Mouse (Mus musculus) G1E (cell line): ENCODE results near the gene Bpifc. TPM values are rescaled to one million over a fixed set of nuclear protein-coding genes. Genes with fewer than 3 reads are reported as not detected.
"Not testable (repeated sequence)": the region's sequence is repeated elsewhere in the genome, so short reads cannot be mapped to it uniquely, and the experiment has no call there.

Source experiments
- ATAC-seq: 2 replicates; pipeline ENCODE4 v1.8.0; 2016; ENCODE audit warnings: mild to moderate bottlenecking; ENCODE audit not compliant: insufficient number of reproducible peaks, poor library complexity, low FRiP score, severe bottlenecking; ENCODE audit errors: extremely low read depth
- DNase-seq: peaks from one replicate; pipeline ENCODE4 v3.0.0; 2012; ENCODE audit warnings: low spot score
- H3K27me3 ChIP-seq: 2 replicates; pipeline ENCODE4 v1.6.1; 2012; ENCODE audit warnings: mild to moderate bottlenecking, low read length, inconsistent platforms; ENCODE audit not compliant: insufficient read depth
- H3K36me3 ChIP-seq: replicated peaks from 2 replicates; pipeline ENCODE3; 2012; ENCODE audit warnings: mild to moderate bottlenecking, inconsistent platforms
- H3K4me1 ChIP-seq: 2 replicates; pipeline ENCODE4 v1.6.1; 2012; ENCODE audit warnings: low read depth, low read length, inconsistent platforms, mixed read lengths; ENCODE audit not compliant: insufficient read depth
- H3K4me3 ChIP-seq: 2 replicates; pipeline ENCODE4 v1.5.1; 2012; ENCODE audit warnings: low read depth, mild to moderate bottlenecking, inconsistent platforms, low read length, moderate library complexity, mixed read lengths
- H3K9me3 ChIP-seq: replicated peaks from 2 replicates; pipeline ENCODE4 v1.6.1; 2012; ENCODE audit warnings: inconsistent platforms
- CTCF ChIP-seq: IDR thresholded peaks from 2 replicates; pipeline ENCODE4 v1.5.1; 2012; ENCODE audit warnings: low read depth, low read length, inconsistent platforms, mixed read lengths
- GATA1 ChIP-seq: IDR thresholded peaks from 2 replicates; pipeline ENCODE4 v1.6.1; 2012; ENCODE audit warnings: borderline replicate concordance, low read length, inconsistent platforms, mixed read lengths
- GATA2 ChIP-seq: IDR thresholded peaks from 2 replicates; pipeline ENCODE4 v1.6.1; 2012; ENCODE audit warnings: low read depth, low read length, inconsistent platforms, borderline replicate concordance
- POLR2AphosphoS5 ChIP-seq: IDR thresholded peaks from 2 replicates; pipeline ENCODE4 v1.6.1; 2012; ENCODE audit warnings: low read depth, low read length, inconsistent platforms; ENCODE audit not compliant: insufficient replicate concordance
- TAL1 ChIP-seq: conservative IDR thresholded peaks from 2 replicates; pipeline ENCODE4 v1.6.1; 2012; ENCODE audit warnings: low read depth, low read length, inconsistent platforms, mixed read lengths
- polyA plus RNA-seq: library from polyadenylated mRNA; stranded (reverse); fragments of >175 nt; gene quantifications from 2 replicates; pipeline ENCODE4 v1.2.3, GENCODE M21; 2012
- total RNA-seq, 2 experiments: library from RNA; stranded (forward) in 1 of 2; stranded (reverse) in 1 of 2; fragments of 200-1000 nt in 1 of 2; fragments of >200 nt in 1 of 2; fragmentation: Nextera tagmentation in 1 of 2; gene quantifications; 2 replicates each; pipeline ENCODE4 v1.2.3; 2014 to 2017

The Bpifc gene
- total and polyA plus RNA-seq, 3 experiments: not detected

GRCm38 (mm10) chr10:86032517-86032916, 20.8 kb upstream of the Bpifc start:
- DNase-seq (no peak), ATAC-seq (no peak)
- no peak for TF ChIP-seq CTCF
- no peak for TF ChIP-seq POLR2AphosphoS5
- TF ChIP-seq GATA1: no peak
- no peak for TF ChIP-seq TAL1
- no peak for TF ChIP-seq GATA2
- H3K27me3 ChIP-seq: no peaks in the 10 kb centered on the region
- H3K36me3 ChIP-seq: peaks cover 90% of the 10 kb centered on the region
- H3K9me3 ChIP-seq: peaks cover 4% of the 10 kb centered on the region; the same call in 1 of the 2 replicates
- H3K4me3 ChIP-seq: no peak overlapping the region
- H3K4me1 ChIP-seq: peaks cover 29% of the 10 kb centered on the region

GRCm38 (mm10) chr10:86030743-86031142, 19.0 kb upstream of the Bpifc start:
- no peak for TF ChIP-seq CTCF
- peaks cover 82% of the 10 kb centered on the region for H3K36me3 ChIP-seq
- no peaks in the 10 kb centered on the region for H3K27me3 ChIP-seq
- DNase-seq (no peak), ATAC-seq (no peak)
- peaks cover 4% of the 10 kb centered on the region; the same call in 1 of the 2 replicates for H3K9me3 ChIP-seq
- peaks cover 42% of the 10 kb centered on the region for H3K4me1 ChIP-seq
- H3K4me3 ChIP-seq: no peak overlapping the region

- H3K27me3 ChIP-seq, H3K4me3 ChIP-seq, ATAC-seq, DNase-seq, H3K9me3 ChIP-seq: not testable (repeated sequence)
- peaks cover 64% of the 10 kb centered on the region for H3K36me3 ChIP-seq
- H3K4me1 ChIP-seq: peaks cover 43% of the 10 kb centered on the region
Observed at GRCm38 (mm10) chr10:86026807-86027206, 15.1 kb upstream of the Bpifc start.

- H3K36me3 ChIP-seq: peaks cover 59% of the 10 kb centered on the region
- peaks cover 4% of the 10 kb centered on the region; the same call in 1 of the 2 replicates for H3K9me3 ChIP-seq
- H3K27me3 ChIP-seq: no peaks in the 10 kb centered on the region
- TF ChIP-seq TAL1 (0 out of 2 replicates have a peak, but pooled peaks have one; percentile 28), GATA2 (no peak), CTCF (no peak), POLR2AphosphoS5 (no peak), GATA1 (no peak)
- DNase-seq (no peak), ATAC-seq (peak; percentile 23)
- peaks cover 45% of the 10 kb centered on the region for H3K4me1 ChIP-seq
- H3K4me3 ChIP-seq: no peak overlapping the region
Observed at GRCm38 (mm10) chr10:86026354-86026753, 14.7 kb upstream of the Bpifc start.

- peaks cover 55% of the 10 kb centered on the region for H3K36me3 ChIP-seq
- no peak for TF ChIP-seq GATA1
- TF ChIP-seq GATA2: no peak
- no peak for TF ChIP-seq TAL1
- TF ChIP-seq POLR2AphosphoS5: no peak
- TF ChIP-seq CTCF: no peak
- ATAC-seq: no peak
- no peak for DNase-seq
- H3K4me1 ChIP-seq: peaks cover 48% of the 10 kb centered on the region
- H3K27me3 ChIP-seq: no peaks in the 10 kb centered on the region
- no peak overlapping the region for H3K4me3 ChIP-seq
- H3K9me3 ChIP-seq: peaks cover 4% of the 10 kb centered on the region; the same call in 1 of the 2 replicates
Observed at GRCm38 (mm10) chr10:86025906-86026305, 14.2 kb upstream of the Bpifc start.

- no peaks in the 10 kb centered on the region for H3K9me3 ChIP-seq
- TF ChIP-seq TAL1 (no peak), POLR2AphosphoS5 (no peak), CTCF (no peak), GATA2 (no peak), GATA1 (no peak)
- no peaks in the 10 kb centered on the region for H3K27me3 ChIP-seq
- ATAC-seq (no peak), DNase-seq (no peak)
- H3K4me1 ChIP-seq: peaks cover 44% of the 10 kb centered on the region
- H3K4me3 ChIP-seq: peak overlapping the region; percentile 90; the same call in 1 of the 2 replicates
- H3K36me3 ChIP-seq: peaks cover 28% of the 10 kb centered on the region
Observed at GRCm38 (mm10) chr10:86023149-86023548, 11.5 kb upstream of the Bpifc start.

- peaks cover 23% of the 10 kb centered on the region for H3K36me3 ChIP-seq
- DNase-seq (no peak), ATAC-seq (peak; percentile 18; the same call in 1 of the 2 replicates)
- H3K27me3 ChIP-seq: no peaks in the 10 kb centered on the region
- no peak for TF ChIP-seq CTCF
- TF ChIP-seq GATA2: no peak
- no peak for TF ChIP-seq GATA1
- TF ChIP-seq TAL1: no peak
- no peak for TF ChIP-seq POLR2AphosphoS5
- H3K4me3 ChIP-seq: peak overlapping the region; percentile 90
- H3K4me1 ChIP-seq: peaks cover 39% of the 10 kb centered on the region
- H3K9me3 ChIP-seq: no peaks in the 10 kb centered on the region
Observed at GRCm38 (mm10) chr10:86022474-86022816, 10.8 kb upstream of the Bpifc start.
